ENCODE assay signal across 13 mouse cellular contexts in the genomic region with DNA sequence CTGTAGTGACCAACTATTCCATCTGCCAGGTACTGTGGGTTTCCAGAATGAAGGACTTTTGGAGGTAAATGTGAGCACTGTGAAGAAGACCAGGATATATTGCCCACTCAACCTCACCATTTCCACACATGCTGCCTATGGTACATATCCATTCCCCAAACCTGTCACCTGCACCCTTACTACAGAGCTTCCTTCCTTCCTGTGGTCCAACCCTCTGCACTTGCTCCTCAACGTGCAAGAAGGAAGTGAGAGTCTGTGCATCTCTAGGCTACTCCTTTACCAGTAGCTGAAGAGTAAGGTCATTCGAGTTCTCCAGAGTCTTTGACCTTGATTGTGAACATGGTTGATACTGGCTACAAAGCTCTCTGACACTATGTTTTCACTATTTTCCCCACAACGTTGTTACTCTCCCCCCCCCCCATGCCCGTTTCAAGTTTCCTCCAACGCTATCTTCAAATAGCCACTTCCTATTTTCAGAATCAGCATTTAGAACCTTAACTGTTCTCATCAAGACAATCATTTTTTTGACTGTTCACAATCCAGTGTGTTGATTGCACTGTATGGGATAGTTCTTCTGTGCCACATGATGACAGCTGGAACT. TPM values are rescaled to one million over a fixed set of nuclear protein-coding genes. Genes with fewer than 3 reads are reported as not detected.
DNase-seq lines count a peak whose midpoint lies in the region; ATAC-seq lines count a peak whose summit lies in the region.
"Had no signal": no experiment of that assay in that cellular context is flagged by ENCODE, and none has a peak within 500 bp of the region (broad histone marks: within the 10 kb centered on the region; RNA-seq: fewer than 3 reads in every experiment).

No protein-coding gene starts in this region.

- peak; percentile 31 for DNase-seq in lung, postnatal 36 days
- DNase-seq in lung, postnatal 10 days: no peak
- peak; percentile 65 for DNase-seq in induced T-regulatory cell, adult 2 months (ENCODE audit: low read depth)
- peak; percentile 64 for DNase-seq in naive thymus-derived CD4-positive, alpha-beta T cell, adult 2 months (ENCODE audit: low read depth)
- DNase-seq in adrenal gland, adult 8-10 months: no peak
- no peak for DNase-seq in layer of hippocampus, adult 18-20 months (ENCODE audit: low spot score in 2 of 2)
- no peak for DNase-seq in cerebellum, postnatal 4 days (ENCODE audit: low spot score in 2 of 2)
- DNase-seq: cerebellum, adult 8-10 months; gastrocnemius, postnatal 10 days; kidney, adult 18-20 months; lung, postnatal 14 days had no signal

- ATAC-seq in CD4-positive, CD25-positive, alpha-beta regulatory T cell, adult 4 months: peak; percentile 80
- ATAC-seq: Patski had no signal

RNA-seq across cellular contexts. Expression of a gene that starts 18.7 kb away (rescaled TPM):
- 100 to 1,000 TPM; 184 to 254 TPM for polyA plus RNA-seq in CD4-positive, CD25-positive, alpha-beta regulatory T cell, adult 4 months (2017; shearing (Covaris generic))
- total RNA-seq in adrenal gland, adult 8-10 months (2022): 100 to 1,000 TPM; 124 to 201 (median 165) TPM
- total RNA-seq in layer of hippocampus, adult 18-20 months (2021): 100 to 1,000 TPM; 218 to 219 TPM

Comparison
In these comparisons a context has a peak if more than half of its experiments do, and no peak if none do; other contexts are left out.
1. DNase-seq: peak in lung, postnatal 36 days (single experiment), induced T-regulatory cell, adult 2 months (single experiment) and naive thymus-derived CD4-positive, alpha-beta T cell, adult 2 months (single experiment); none in lung, postnatal 10 days (single experiment), adrenal gland, adult 8-10 months (single experiment), layer of hippocampus, adult 18-20 months (0 of 2) and cerebellum, postnatal 4 days (0 of 2).